Mouse (Mus musculus) embryonic fibroblast, embryonic 13.5 days (primary cell): ENCODE data around the gene Zbtb2.

ENCODE experiments used
- CTCF ChIP-seq: IDR thresholded peaks from 2 replicates; pipeline ENCODE4 v1.5.1; 2011; ENCODE audit warnings: mild to moderate bottlenecking, control low read depth, low read length, moderate library complexity, borderline replicate concordance; ENCODE audit not compliant: insufficient read depth
- POLR2A ChIP-seq: IDR thresholded peaks from 2 replicates; pipeline ENCODE4 v1.6.1; 2011; ENCODE audit warnings: low read depth, mild to moderate bottlenecking, control low read depth, low read length, moderate library complexity

DNA sequence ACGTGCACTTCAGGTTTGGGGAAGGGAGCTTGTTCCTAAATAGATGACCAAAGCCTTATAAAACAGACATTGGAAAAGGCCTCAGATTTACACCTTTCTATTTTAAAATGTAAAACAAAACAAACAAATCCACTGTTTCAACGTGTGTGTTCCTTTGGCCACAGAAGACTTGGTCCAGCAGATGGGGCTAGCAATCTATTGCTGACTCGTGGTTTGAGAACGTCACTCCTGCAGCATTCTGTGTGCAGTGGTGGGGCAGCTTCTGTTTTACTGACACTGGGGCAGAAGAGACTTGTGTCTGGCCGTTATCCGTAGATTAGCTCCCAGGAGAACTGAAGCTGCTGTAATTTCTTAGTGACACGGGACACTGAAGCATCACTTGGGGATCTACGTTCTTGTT, 37.3 kb upstream of the Zbtb2 start:
- TF ChIP-seq POLR2A (no peak), CTCF (peak; percentile 32; the same call in 1 of the 2 replicates)
